Mouse (Mus musculus): Measurements from ENCODE around the gene Lrrtm3.

Lrrtm3 gene

GRCm38 (mm10) chr10:63894612-63895011, 195.5 kb downstream of the Lrrtm3 start:
- DNase-seq (ENCODE audit: low spot score in 2 of 2), result no peak

DNA sequence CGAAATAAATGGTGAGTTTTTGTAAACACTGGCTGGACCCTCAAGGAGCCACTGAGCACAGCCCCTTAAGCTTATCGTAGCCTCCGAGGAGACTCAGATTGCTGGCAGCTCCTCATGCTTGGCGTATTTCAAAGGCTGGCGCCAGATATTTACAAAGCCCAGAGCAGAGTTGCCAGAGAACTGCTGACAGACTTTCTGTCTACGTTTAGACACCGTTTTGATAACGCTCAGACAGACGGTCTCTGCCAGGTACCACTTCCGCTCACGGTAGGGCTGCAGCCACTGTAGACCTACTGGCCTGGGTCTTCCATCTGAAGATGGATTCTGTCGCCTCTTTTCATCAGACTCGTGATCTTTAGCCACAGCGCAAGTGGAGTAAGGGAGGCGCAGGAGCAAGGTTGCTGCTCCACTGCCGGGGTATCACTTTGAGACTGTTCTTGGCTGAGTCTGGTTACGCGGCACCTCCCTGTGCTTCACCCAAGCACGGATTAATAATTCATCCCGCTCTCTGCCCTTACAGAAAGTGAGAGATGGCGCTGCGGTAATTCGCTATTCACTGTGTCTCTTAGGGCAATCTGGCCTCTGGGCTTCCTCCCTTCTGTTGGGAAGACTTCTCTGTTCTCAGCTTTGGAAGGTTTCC, 203.5 kb downstream of the Lrrtm3 start:
- no peak for DNase-seq (ENCODE audit: low spot score in 2 of 2)

DNA sequence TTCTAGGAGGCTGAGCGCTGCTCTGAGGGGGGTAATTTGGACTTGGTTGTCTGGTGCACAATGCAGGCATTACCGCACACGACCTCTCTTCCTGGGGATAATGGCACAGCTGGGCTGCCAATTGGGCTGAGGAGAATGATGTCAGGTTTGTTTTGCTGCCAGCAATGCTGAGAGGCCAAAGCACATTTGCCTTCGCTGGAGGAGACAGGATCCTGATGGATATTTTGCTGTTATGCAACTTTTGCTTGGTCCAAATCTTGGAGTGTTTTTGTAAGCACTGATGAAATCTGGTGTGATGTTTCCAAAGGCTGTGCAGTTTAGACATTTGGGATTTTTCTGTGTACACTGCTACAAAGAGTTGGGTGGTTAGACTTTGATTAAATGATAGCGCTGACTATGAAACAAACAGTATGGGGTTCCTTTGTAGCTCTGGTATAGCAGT, 209.6 kb downstream of the Lrrtm3 start:
- no peak for DNase-seq (ENCODE audit: low spot score in 2 of 2)
